Mouse (Mus musculus): ENCODE data around the gene Gm45213.

Gm45213 gene

DNA sequence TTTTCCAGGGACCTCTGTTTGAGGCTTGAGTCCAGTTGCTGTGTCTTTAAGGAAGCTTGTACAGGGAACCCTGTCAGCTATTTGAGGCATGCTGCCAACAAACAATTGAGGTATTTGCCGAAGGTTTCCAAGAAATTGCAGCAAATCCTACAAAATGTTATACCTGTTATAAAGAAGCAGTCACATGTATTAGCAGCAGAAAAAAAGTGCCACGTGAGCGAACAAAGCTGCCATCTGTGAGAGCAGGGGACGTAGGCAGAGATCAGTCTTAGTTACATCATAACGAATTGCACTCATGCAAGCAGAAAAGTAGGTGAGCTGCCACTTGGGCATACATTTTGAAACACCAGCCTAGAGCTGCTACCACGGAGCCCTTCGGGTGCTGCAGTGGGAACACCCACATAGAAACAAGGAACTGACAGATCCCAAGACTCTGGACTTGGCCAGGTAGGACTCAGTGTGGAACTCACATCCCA lies 63.2 kb downstream of the Gm45213 start:
- no peak for DNase-seq (ENCODE audit: low spot score in 2 of 2)

DNA sequence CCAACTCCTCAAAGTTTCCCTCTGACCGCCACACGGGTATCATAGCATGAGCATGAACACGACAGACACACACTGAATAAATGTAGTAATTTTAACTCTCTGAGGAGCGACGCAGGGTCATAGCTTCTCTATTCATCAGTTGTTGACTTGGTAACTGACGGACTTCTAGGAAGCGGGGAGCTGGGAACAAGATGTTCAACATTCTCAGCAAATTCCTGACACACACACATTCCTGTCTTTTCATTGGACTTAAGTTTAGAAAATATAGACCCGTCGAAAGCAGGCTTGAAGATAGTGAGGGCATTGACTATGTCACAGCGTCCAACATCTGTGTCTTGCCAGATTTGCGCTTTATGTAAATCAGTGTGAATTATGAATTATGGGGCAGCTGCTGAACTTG lies 63.8 kb downstream of the Gm45213 start:
- DNase-seq (ENCODE audit: low spot score in 2 of 2), result no peak

DNA sequence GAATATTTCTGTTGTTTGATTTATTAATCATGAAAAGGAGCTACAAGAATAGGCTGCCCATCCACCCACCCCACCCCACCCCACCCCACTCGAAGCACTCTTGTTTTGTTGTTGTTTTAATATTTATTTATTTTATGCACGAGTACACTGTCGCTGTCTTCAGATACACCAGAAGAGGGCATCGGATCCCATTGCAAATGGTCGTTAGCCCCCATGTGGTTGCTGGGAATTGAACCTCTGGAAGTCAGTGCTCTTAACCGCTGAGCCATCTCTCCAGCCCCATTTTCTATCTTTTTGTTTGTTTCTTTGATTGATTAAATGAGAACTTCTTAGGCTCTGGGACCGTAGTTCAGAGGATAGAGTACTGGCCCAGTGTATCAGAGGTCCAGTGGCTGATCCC lies 64.5 kb downstream of the Gm45213 start:
- no peak for DNase-seq (ENCODE audit: low spot score in 2 of 2)

DNA sequence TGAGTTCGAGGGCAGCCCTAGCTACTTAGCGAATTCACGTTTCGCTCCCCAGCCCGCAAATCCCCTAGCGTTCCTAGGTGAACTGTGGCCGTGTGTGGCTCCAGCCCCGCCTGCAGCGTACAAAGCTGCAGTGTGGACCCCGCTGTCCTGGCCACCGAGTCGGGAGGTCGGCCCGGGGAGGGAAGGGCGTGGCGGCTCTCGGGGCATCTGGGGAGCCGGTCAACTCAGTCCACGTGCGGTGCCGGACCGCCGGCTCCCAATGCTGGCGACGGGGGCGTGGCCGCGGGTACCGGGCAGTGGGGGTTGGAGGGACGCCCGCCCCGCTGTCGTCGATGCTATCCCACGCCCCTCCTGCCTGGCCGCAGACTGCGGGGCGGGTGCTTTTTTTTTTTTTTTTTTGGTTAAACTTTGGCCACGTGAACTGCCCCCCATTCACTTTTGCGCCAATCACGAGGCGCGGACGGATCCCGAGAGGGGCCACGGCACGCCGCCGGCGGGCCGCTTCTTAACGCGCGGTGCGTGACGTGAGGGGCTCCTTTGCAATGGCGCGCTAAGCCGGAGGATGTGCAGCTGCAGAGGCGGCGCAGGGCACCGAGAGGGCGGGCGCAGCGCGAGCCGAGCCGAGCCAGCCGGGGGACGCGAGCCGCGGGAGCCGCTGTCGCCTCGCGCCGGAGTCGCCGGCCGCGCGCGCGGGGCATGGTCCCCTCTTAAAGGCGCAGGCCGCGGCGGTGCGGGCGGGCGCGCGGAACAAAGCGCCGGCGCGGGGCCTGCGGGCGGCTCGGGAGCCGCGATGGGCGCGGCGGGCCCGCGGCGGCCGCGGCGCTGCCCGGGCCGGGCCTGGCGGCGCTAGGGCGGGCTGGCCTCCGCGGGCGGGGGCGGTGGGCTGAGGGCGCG lies 65.8 kb downstream of the Gm45213 start, which contains the start of gene Chsy1:
TSS of gene Chsy1 (plus strand) at position 555 of the 894 bp plus-strand sequence.
- DNase-seq (ENCODE audit: low spot score in 2 of 2), result peak; percentile 89 to 91

DNA sequence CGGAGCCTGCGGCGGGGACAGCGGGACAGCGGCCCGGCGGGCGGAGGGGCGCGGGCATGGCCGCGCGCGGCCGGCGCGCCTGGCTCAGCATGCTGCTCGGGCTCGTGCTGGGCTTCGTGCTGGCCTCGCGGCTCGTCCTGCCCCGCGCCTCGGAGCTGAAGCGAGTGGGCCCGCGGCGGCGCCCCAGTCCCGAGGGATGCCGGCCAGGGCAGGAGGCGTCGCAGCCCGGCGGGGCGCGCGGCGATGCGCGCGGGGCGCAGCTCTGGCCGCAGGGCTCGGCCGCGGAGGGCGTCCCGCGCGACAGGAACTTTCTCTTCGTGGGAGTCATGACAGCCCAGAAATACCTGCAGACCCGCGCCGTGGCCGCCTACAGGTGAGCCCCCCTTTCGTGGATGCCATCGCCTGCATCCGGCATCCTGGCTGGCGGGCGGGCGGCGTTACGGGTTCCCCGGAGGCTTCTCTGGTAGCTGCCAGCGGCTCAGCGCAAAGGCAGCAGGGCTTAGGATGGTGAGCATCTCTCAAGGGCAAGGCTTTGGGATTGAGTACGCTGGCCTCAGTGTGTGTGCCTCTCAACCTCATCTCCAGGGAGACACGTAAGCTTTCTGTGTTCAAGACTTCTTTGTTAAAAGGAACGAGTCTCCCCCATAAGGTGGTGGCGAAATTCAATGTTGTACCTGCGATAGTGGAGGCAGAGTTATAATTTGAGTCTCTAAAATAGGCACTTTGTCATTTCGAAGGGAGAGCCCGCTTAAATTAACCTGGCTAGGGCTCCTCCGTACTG lies 66.6 kb downstream of the Gm45213 start:
- peak in 1 of 2 experiments; percentile 38 for DNase-seq (ENCODE audit: low spot score in 2 of 2)

DNA sequence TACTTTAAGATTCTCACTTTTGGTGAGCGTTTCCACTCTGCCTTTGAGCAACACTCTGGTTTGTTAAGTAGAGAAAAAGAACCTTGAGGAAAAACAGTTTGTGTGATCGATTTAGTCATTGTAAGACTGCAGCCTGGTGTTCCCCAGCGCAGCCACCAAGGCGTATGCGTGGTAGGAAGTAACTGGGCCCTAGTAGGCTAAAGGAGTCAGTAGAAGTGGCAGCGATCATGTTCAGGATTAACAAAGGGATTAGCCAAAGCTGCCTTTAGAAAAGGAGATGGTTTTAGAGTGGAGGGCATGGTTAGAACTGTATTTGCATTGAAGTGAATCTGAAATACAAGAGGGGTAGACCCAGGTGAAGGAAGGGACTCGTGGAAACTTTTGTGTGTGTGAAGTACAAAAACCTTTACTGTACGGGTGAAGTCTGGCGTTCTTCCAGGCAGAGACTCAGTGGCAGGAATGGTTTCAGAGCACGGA lies 67.3 kb downstream of the Gm45213 start:
- no peak for DNase-seq (ENCODE audit: low spot score in 2 of 2)

DNA sequence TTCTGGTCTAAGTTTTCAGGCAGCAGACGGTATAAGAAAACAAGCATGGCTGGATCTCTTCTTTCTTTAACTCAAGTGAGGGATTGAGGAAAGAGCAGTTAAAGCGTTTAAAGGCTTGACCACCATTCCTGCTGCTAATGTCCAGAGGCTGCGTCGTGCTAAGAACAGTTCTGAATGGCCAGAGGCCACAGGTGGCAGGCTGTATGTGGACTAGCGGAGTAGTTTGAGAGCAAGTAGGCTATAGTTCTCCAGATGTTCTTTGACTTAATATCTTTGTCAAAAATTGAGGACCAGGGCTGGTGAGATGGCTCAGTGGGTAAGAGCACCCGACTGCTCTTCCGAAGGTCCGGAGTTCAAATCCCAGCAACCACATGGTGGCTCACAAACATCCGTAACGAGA lies 67.8 kb downstream of the Gm45213 start:
- DNase-seq (ENCODE audit: low spot score in 2 of 2), result no peak
